Mouse (Mus musculus) limb, embryonic 11.5 days (tissue): ENCODE data around the gene Abcd1. TPM values are rescaled to one million over a fixed set of nuclear protein-coding genes. Genes with fewer than 3 reads are reported as not detected.

Experiments used
- ATAC-seq: fragments of 200-750 bp; cut with Nextera tagmentation; 2 replicates; pipeline ENCODE4 v1.8.0; 2017; ENCODE audit warnings: low read depth; ENCODE audit not compliant: insufficient number of reproducible peaks, low FRiP score, low TSS enrichment
- DNase-seq: peaks from one replicate; pipeline ENCODE4 v3.0.0-alpha.2; 2015; ENCODE audit warnings: low spot score
- H3K27ac ChIP-seq: fragments of 300-500 bp; sonication (generic); replicated peaks from 2 replicates; pipeline ENCODE4 v1.5.1; 2014; ENCODE audit warnings: low read depth, mild to moderate bottlenecking, low read length
- H3K27me3 ChIP-seq: fragments of 300-500 bp; sonication (generic); 2 replicates; pipeline ENCODE4 v1.6.1; 2014; ENCODE audit warnings: mild to moderate bottlenecking, low read length, mixed read lengths; ENCODE audit not compliant: control insufficient read depth, insufficient read depth
- H3K36me3 ChIP-seq: fragments of 300-500 bp; sonication (generic); 2 replicates; pipeline ENCODE4 v1.6.1; 2014; ENCODE audit warnings: mild to moderate bottlenecking, low read length, moderate library complexity, mixed read lengths; ENCODE audit not compliant: control insufficient read depth, insufficient read depth
- H3K4me1 ChIP-seq: fragments of 300-500 bp; sonication (generic); 2 replicates; pipeline ENCODE4 v1.6.1; 2014; ENCODE audit warnings: low read length, mixed read lengths; ENCODE audit not compliant: control insufficient read depth, insufficient read depth
- H3K4me2 ChIP-seq: fragments of 300-500 bp; sonication (generic); 2 replicates; pipeline ENCODE4 v1.6.1; 2014; ENCODE audit warnings: low read depth, mild to moderate bottlenecking, moderate library complexity; ENCODE audit not compliant: severe bottlenecking
- H3K4me3 ChIP-seq: fragments of 300-500 bp; sonication (generic); 2 replicates; pipeline ENCODE4 v1.5.1; 2014; ENCODE audit warnings: low read depth, low read length
- H3K9ac ChIP-seq: fragments of 300-500 bp; sonication (generic); 2 replicates; pipeline ENCODE4 v1.6.1; 2014; ENCODE audit warnings: mild to moderate bottlenecking, low read length
- H3K9me3 ChIP-seq: fragments of 300-500 bp; sonication (generic); 2 replicates; pipeline ENCODE4 v1.6.1; 2016; ENCODE audit warnings: low read length; ENCODE audit not compliant: control insufficient read depth
- WGBS: fragments of 180-500 bp; shearing (Covaris S2); extraction: QIAGEN DNeasy Blood & Tissue Kit; methylation state at CpG from one replicate; pipeline ENCODE4 v1.1.7; 2014; 5-methylcytosine and 5-hydroxymethylcytosine counted together
- polyA plus RNA-seq: library from polyadenylated mRNA; unstranded; fragments of >200 nt; fragmentation: Nextera tagmentation; extraction: Ambion mirVana; gene quantifications from 2 replicates; pipeline ENCODE4 v1.2.1, GENCODE M21; 2014

The Abcd1 gene
- polyA plus RNA-seq = 8.5 and 10.0 TPM in 2 replicates

- Histone ChIP-seq H3K4me1 (peaks cover 6% of the 10 kb centered on the region; the same call in 1 of the 2 replicates), H3K36me3 (no peaks in the 10 kb centered on the region), H3K27ac (peak within 1 kb of the TSS; percentile 62; the same call in 1 of the 2 replicates), H3K4me2 (peak within 1 kb of the TSS; percentile 56), H3K9ac (peak within 1 kb of the TSS; percentile 67), H3K4me3 (peak within 1 kb of the TSS; percentile 46), H3K9me3 (no peaks in the 10 kb centered on the region), H3K27me3 (no peaks in the 10 kb centered on the region)
- ATAC-seq (peak; percentile 95), DNase-seq (peak; percentile 93)
- 20% methylated on average over 45 of the region's 45 CpGs for WGBS
These were observed at the start of gene Abcd1, which contains the start of gene Bcap31 for GRCm38 (mm10) chrX:73716109-73716661. Gene Abcd1 (plus strand): TSS chrX:73716597. Gene Bcap31 (minus strand): TSS chrX:73716175.

DNA sequence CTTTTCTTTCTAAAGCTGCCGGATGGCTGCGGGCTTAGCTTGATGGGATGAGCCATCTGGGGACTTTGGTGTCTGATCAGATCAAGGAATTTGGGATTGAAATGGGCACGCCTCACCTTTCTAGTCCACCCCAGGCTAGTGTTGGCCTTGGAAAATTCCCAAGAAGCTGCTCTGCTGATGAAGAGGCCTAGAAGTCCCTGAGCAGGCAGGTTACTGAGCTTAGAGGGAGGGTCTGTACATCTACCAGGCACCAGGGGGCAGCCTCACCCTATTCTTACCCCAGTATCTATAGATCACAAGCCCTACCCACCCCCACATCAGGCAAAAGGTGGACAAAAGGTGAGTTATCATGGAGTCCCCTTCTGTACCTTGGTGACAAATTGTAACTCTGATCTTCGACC lies 44.4 kb upstream of the Abcd1 start:
- H3K9me3 ChIP-seq = no peaks in the 10 kb centered on the region

DNA sequence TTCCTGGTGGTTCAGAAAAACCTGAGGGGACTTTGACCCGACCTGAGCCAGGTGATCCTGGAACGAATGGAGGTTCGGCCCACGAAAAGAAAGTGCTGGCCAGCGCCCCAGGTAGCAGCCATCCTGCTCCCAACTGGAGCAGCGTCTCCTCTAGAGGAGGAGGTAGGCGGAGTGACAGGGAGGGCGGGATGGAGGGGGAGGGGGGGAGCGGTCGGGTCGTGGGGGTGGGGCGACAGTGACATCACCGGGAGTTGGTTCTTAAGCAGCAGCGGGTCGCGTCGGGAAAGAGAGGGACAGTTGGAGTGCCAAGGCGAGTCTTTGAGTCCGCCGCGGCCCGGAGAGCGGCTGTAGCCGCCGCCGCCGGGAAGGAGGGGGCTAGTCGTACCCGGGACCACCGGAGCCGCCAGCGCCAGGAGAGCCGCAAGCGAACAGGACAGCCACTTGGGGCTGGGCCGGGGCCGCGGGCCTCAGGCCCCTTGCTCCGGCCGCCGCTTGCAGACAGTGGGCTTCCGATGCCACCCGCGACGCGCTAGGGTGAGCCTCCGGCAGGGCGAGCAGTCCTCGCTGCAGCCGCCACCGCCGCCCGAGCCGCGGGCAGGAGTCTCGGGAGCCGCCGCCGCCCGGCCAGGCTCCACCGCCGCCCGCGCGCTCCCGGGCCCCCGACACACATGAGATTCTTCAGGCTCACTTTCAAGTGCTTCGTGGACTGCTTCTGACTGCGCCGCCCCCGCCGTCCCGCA lies 43.3 kb upstream of the Abcd1 start, which contains the start of gene Slc6a8:
Gene Slc6a8, plus strand, starts transcription at position 272 of the 740 bp plus-strand sequence.
- Histone ChIP-seq H3K4me2 (peak within 1 kb of the TSS; percentile 66), H3K4me1 (no peaks in the 10 kb centered on the region), H3K27ac (no peak within 1 kb of the TSS), H3K36me3 (no peaks in the 10 kb centered on the region), H3K4me3 (peak within 1 kb of the TSS; percentile 47), H3K9me3 (no peaks in the 10 kb centered on the region), H3K27me3 (0 out of 2 replicates have a peak, but pooled peaks cover 2% of the 10 kb centered on the region), H3K9ac (peak within 1 kb of the TSS; percentile 61)
- WGBS = 15% methylated on average over 30 of the region's 72 CpGs
- ATAC-seq = peak; percentile 46; the same call in 1 of the 2 replicates
- DNase-seq = peak; percentile 72

More for the DNA sequence above, 44.4 kb upstream of the Abcd1 start:
- Histone ChIP-seq H3K36me3 (no peaks in the 10 kb centered on the region), H3K4me3 (no peak overlapping the region), H3K9ac (no peak overlapping the region), H3K27ac (no peak overlapping the region), H3K27me3 (0 out of 2 replicates have a peak, but pooled peaks cover 2% of the 10 kb centered on the region), H3K4me2 (no peak overlapping the region), H3K4me1 (no peaks in the 10 kb centered on the region)
- DNase-seq (peak; percentile 70), ATAC-seq (peak; percentile 77)
- WGBS = 66% methylated on average over 4 of the region's 4 CpGs

GRCm38 (mm10) chrX:73673619-73673967 lies 42.8 kb upstream of the Abcd1 start:
- no peak overlapping the region for H3K27ac ChIP-seq
- H3K4me2 ChIP-seq = peak overlapping the region; percentile 66
- no peaks in the 10 kb centered on the region for H3K9me3 ChIP-seq
- H3K4me1 ChIP-seq = no peaks in the 10 kb centered on the region
- peak overlapping the region; percentile 47 for H3K4me3 ChIP-seq
- DNase-seq (peak; percentile 27), ATAC-seq (no peak)
- 0 out of 2 replicates have a peak, but pooled peaks cover 2% of the 10 kb centered on the region for H3K27me3 ChIP-seq
- 25% methylated on average over 21 of the region's 42 CpGs for WGBS
- no peaks in the 10 kb centered on the region for H3K36me3 ChIP-seq
- peak overlapping the region; percentile 61 for H3K9ac ChIP-seq

GRCm38 (mm10) chrX:73673968-73674661 lies 42.3 kb upstream of the Abcd1 start:
- Histone ChIP-seq H3K27me3 (0 out of 2 replicates have a peak, but pooled peaks cover 2% of the 10 kb centered on the region), H3K36me3 (no peaks in the 10 kb centered on the region), H3K9ac (peak overlapping the region; percentile 61), H3K27ac (no peak overlapping the region), H3K4me2 (peak overlapping the region; percentile 66), H3K4me3 (peak overlapping the region; percentile 47), H3K4me1 (no peaks in the 10 kb centered on the region), H3K9me3 (no peaks in the 10 kb centered on the region)
- peak; percentile 29 for DNase-seq
- WGBS = 25% methylated on average over 20 of the region's 20 CpGs
- ATAC-seq = 0 out of 2 replicates have a peak, but pooled peaks have one; percentile 46

- Histone ChIP-seq H3K4me3 (no peak overlapping the region), H3K9ac (no peak overlapping the region), H3K36me3 (no peaks in the 10 kb centered on the region), H3K4me2 (peak overlapping the region; percentile 66; the same call in 1 of the 2 replicates), H3K4me1 (no peaks in the 10 kb centered on the region), H3K27ac (no peak overlapping the region), H3K27me3 (0 out of 2 replicates have a peak, but pooled peaks cover 2% of the 10 kb centered on the region), H3K9me3 (no peaks in the 10 kb centered on the region)
- DNase-seq (no peak), ATAC-seq (no peak)
- whole genome bisulfite sequencing = 67% methylated on average over 2 of the region's 2 CpGs
These were observed 41.2 kb upstream of the Abcd1 start for GRCm38 (mm10) chrX:73675231-73675630.

DNA sequence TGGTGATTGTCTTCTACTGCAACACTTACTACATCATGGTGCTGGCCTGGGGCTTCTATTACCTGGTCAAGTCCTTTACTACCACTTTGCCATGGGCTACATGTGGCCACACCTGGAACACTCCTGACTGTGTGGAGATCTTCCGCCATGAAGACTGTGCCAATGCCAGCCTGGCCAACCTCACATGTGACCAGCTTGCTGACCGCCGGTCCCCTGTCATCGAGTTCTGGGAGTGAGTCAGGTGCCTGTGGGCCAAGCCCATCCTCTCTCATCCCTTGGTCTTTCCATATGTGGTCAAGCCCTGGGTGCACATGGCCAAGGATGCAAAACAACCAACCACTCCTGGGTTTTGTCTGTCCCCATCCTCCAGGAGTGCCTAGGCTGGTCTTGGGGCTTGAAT lies 39.7 kb upstream of the Abcd1 start:
- H3K27ac ChIP-seq = no peak overlapping the region
- no peaks in the 10 kb centered on the region; the same call in 1 of the 2 replicates for H3K36me3 ChIP-seq
- DNase-seq (no peak), ATAC-seq (no peak)
- 94% methylated on average over 4 of the region's 4 CpGs for WGBS
- H3K9me3 ChIP-seq = no peaks in the 10 kb centered on the region
- no peaks in the 10 kb centered on the region for H3K4me1 ChIP-seq
- no peak overlapping the region for H3K4me2 ChIP-seq
- no peak overlapping the region for H3K9ac ChIP-seq
- H3K27me3 ChIP-seq = 0 out of 2 replicates have a peak, but pooled peaks cover 2% of the 10 kb centered on the region
- no peak overlapping the region for H3K4me3 ChIP-seq

GRCm38 (mm10) chrX:73684156-73684555 lies 32.2 kb upstream of the Abcd1 start:
- no peak overlapping the region for H3K4me2 ChIP-seq
- no peak for DNase-seq
- no peak overlapping the region for H3K4me3 ChIP-seq
- 85% methylated on average over 2 of the region's 2 CpGs for WGBS
- H3K9me3 ChIP-seq = no peaks in the 10 kb centered on the region
- H3K4me1 ChIP-seq = no peaks in the 10 kb centered on the region
- no peak overlapping the region for H3K9ac ChIP-seq
- H3K36me3 ChIP-seq = no peaks in the 10 kb centered on the region; the same call in 1 of the 2 replicates
- ATAC-seq = no peak
- H3K27me3 ChIP-seq = no peaks in the 10 kb centered on the region
- H3K27ac ChIP-seq = no peak overlapping the region
